In genomic region chr11:120223586-120224487, GRCm38 (mm10) we compare ENCODE assay signal across 8 mouse cellular contexts. TPM values are rescaled to one million over a fixed set of nuclear protein-coding genes. Genes with fewer than 3 reads are reported as not detected.
DNase-seq lines count a peak whose midpoint lies in the region; ATAC-seq and TF ChIP-seq lines count a peak whose summit lies in the region.

No protein-coding gene starts in this region.

- H3K4me1 ChIP-seq in forebrain, embryonic 14.5 days (ENCODE audit: control insufficient read depth, insufficient read depth, low read length): peaks cover 52% of the 10 kb centered on the region
- peaks cover 37% of the 10 kb centered on the region for H3K4me1 ChIP-seq in intestine, postnatal 0 days (replicated peaks; ENCODE audit: control insufficient read depth, insufficient read depth, low read length)
- peaks cover 76% of the 10 kb centered on the region for H3K4me1 ChIP-seq in limb, embryonic 11.5 days (ENCODE audit: control insufficient read depth, insufficient read depth, low read length)

- TF ChIP-seq CTCF in intestine, postnatal 0 days (IDR thresholded peaks at IDR 0.05; ENCODE audit: low read depth): no peak

- WGBS in forebrain, embryonic 14.5 days: 47% methylated on average over 19 of the region's 19 CpGs
- 44% methylated on average over 19 of the region's 19 CpGs for whole genome bisulfite sequencing in intestine, postnatal 0 days
- WGBS in limb, embryonic 11.5 days: 57% methylated on average over 19 of the region's 19 CpGs

- no peak overlapping the region for H3K4me3 ChIP-seq in forebrain, embryonic 14.5 days (ENCODE audit: low read depth, low read length)
- no peak overlapping the region for H3K4me3 ChIP-seq in intestine, postnatal 0 days (ENCODE audit: low read depth, low read length)
- H3K4me3 ChIP-seq in limb, embryonic 11.5 days (ENCODE audit: low read depth, low read length): no peak overlapping the region

- H3K9ac ChIP-seq in forebrain, embryonic 14.5 days (ENCODE audit: low read length): peak overlapping the region; percentile 35
- peak overlapping the region; percentile 11; the same call in 1 of the 2 replicates for H3K9ac ChIP-seq in intestine, postnatal 0 days (ENCODE audit: low read depth, low read length)
- 0 out of 2 replicates have a peak overlapping the region, but pooled peaks have one; percentile 30 for H3K9ac ChIP-seq in limb, embryonic 11.5 days (ENCODE audit: low read length)

- no peaks in the 10 kb centered on the region for H3K36me3 ChIP-seq in forebrain, embryonic 14.5 days (ENCODE audit: control insufficient read depth, insufficient read depth, low read length)
- no peaks in the 10 kb centered on the region for H3K36me3 ChIP-seq in intestine, postnatal 0 days (ENCODE audit: control insufficient read depth, insufficient read depth)
- no peaks in the 10 kb centered on the region for H3K36me3 ChIP-seq in limb, embryonic 11.5 days (ENCODE audit: control insufficient read depth, insufficient read depth, low read length)

- no peaks in the 10 kb centered on the region; the same call in 1 of the 2 replicates for H3K27me3 ChIP-seq in forebrain, embryonic 14.5 days (replicated peaks; ENCODE audit: control insufficient read depth, insufficient read depth, low read length)
- H3K27me3 ChIP-seq in intestine, postnatal 0 days (replicated peaks; ENCODE audit: control insufficient read depth, insufficient read depth, low read length): no peaks in the 10 kb centered on the region
- H3K27me3 ChIP-seq in limb, embryonic 11.5 days (ENCODE audit: control insufficient read depth, insufficient read depth, low read length): no peaks in the 10 kb centered on the region

- no peak overlapping the region for H3K27ac ChIP-seq in forebrain, embryonic 14.5 days (ENCODE audit: low read depth, low read length)
- H3K27ac ChIP-seq in intestine, postnatal 0 days (ENCODE audit: low read depth, low read length): peak overlapping the region; percentile 70
- peak overlapping the region; percentile 44; the same call in 1 of the 2 replicates for H3K27ac ChIP-seq in limb, embryonic 11.5 days (replicated peaks; ENCODE audit: low read depth, low read length)

- peak; percentile 82 for DNase-seq in right cerebral cortex, adult 18-20 months
- no peak for DNase-seq in right cerebral cortex, postnatal 14 days
- DNase-seq in forebrain, embryonic 14.5 days (ENCODE audit: low spot score): peak; percentile 54
- peak; percentile 57 for DNase-seq in limb, embryonic 11.5 days (ENCODE audit: low spot score)
- DNase-seq in retina, postnatal 1 day: peak; percentile 88
- DNase-seq in urinary bladder, postnatal 10 days (ENCODE audit: low spot score): no peak
- no peak for DNase-seq in ovary, postnatal 14 days (ENCODE audit: low spot score)

- peak; percentile 27 for ATAC-seq in forebrain, embryonic 14.5 days
- 0 out of 2 replicates have a peak, but pooled peaks have one; percentile 7 for ATAC-seq in intestine, postnatal 0 days
- ATAC-seq in limb, embryonic 11.5 days (ENCODE audit: insufficient number of reproducible peaks, low FRiP score, low TSS enrichment, low read depth): no peak

- H3K4me2 ChIP-seq in forebrain, embryonic 14.5 days (ENCODE audit: low read length): no peak overlapping the region
- H3K4me2 ChIP-seq in intestine, postnatal 0 days (replicated peaks; ENCODE audit: low read depth): peak overlapping the region; percentile 56; the same call in 1 of the 2 replicates
- H3K4me2 ChIP-seq in limb, embryonic 11.5 days (ENCODE audit: low read depth, severe bottlenecking): peak overlapping the region; percentile 10; the same call in 1 of the 2 replicates

- no peaks in the 10 kb centered on the region for H3K9me3 ChIP-seq in forebrain, embryonic 14.5 days (replicated peaks; ENCODE audit: control insufficient read depth, low read length)
- H3K9me3 ChIP-seq in intestine, postnatal 0 days (ENCODE audit: control insufficient read depth): no peaks in the 10 kb centered on the region
- H3K9me3 ChIP-seq in limb, embryonic 11.5 days (ENCODE audit: control insufficient read depth, low read length): no peaks in the 10 kb centered on the region

RNA-seq across cellular contexts. Expression of gene Bahcc1, which starts 8.9 kb away (rescaled TPM):
- 12.6 and 14.5 TPM in 2 replicates for polyA plus RNA-seq in forebrain, embryonic 14.5 days (2014; fragmentation: Nextera tagmentation; extraction: Ambion mirVana)
- 3.1 and 4.2 TPM in 2 replicates for polyA plus RNA-seq in intestine, postnatal 0 days (2015; fragmentation: Nextera tagmentation; extraction: Ambion mirVana)
- polyA plus RNA-seq in limb, embryonic 11.5 days (2014; fragmentation: Nextera tagmentation; extraction: Ambion mirVana): 24.9 and 27.6 TPM in 2 replicates

Comparison
In these comparisons a context has a peak if more than half of its experiments do, and no peak if none do; other contexts are left out.
1. DNase-seq: peak in right cerebral cortex, adult 18-20 months (single experiment), forebrain, embryonic 14.5 days (single experiment), limb, embryonic 11.5 days (single experiment) and retina, postnatal 1 day (single experiment); none in right cerebral cortex, postnatal 14 days (single experiment), urinary bladder, postnatal 10 days (single experiment) and ovary, postnatal 14 days (single experiment).
2. Peak in every context shown above with its lines, with median percentiles within 50 percentile points of each other: H3K9ac ChIP-seq.